Mouse (Mus musculus) induced T-regulatory cell, adult 2 months (primary cell): ENCODE measurements around the gene Gng3.

Source experiments
- DNase-seq: peaks from one replicate; pipeline ENCODE4 v3.0.0-alpha.2; 2012; ENCODE audit warnings: low read depth

Gng3 gene

GRCm38 (mm10) chr19:8803879-8804660, 34.9 kb downstream of the Gng3 start:
- DNase-seq, result no peak

DNA sequence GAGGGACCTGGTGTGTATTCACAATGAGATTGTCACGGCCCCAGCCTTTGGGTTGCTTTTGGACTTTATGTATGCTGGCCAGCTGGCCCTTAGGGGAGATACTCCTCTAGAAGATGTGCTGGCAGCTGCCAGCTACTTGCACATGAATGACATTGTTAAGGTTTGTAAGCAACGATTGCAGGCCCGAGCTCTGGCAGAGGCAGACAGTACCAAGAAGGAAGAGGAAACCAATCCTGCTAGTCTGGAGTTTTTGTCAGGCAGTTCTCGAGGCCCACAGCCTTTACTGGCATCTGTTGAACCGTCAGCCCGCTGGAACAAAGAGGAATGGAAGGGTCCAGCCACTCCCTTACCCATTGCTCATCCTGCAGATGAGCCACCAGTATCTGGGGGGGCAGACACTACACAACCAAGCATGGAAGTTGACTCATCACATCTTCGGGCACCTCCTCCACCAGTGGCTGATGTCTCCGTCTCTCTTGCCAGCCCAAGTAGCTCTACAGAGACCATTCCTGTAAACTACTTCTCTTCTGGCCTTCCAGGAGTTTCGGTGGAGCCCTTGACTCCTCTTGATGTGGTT, 35.7 kb downstream of the Gng3 start:
- no peak for DNase-seq

DNA sequence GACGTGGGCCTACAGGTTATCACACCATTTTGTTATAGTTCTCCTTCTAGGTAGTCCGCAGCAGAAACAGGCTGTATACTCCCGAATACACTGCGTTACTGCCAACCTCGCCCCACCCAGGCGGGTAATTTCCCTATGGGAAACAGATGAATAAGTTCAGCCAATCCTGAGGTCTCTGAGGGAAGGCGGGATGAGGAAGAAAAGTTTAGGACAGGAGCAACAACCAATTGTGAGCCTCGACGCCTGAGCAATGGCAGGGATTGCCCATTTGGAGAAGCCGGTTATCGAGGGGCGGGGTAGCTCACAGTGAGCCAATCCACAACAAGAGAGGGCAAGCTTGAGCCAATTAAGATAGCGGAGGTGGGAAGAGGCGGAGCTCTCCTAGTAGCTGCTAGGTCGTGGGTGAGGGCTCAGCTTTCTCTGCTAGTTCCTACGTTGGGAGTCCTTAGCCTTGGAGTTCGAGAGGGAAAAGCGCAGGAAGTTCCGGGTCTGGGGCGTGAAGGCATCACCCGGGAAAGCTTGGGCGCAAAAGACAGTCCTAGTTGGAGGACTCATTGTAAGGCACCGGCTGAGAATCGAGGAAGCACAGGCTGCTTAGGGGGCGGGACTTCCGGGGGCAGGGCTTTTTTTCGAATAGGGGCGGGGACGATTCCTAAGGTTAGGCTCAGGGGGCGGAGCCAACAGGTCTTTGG, 36.7 kb downstream of the Gng3 start, which contains the start of gene Zbtb3:
Gene Zbtb3, plus strand, starts transcription at position 426 of the 692 bp plus-strand sequence.
- DNase-seq, result peak; percentile 98

DNA sequence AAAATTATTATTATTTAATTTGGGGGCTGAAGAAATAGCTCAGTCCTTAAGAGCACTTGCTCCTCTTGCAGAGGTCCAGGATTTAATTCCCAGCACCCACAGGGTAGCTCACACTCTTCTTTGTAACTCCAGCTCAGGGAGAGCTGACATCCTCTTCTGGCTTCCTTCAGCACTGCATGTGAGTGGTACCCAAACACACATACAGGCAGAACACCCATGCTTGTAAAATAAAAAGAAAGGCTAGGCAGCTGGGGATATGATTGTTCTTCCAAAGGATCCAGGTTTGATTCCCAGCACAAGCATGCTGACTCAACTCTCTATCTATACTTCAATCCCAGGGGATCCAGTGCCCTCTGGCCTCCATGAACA, 40.1 kb downstream of the Gng3 start:
- DNase-seq, result no peak

GRCm38 (mm10) chr19:8798264-8798946, 40.6 kb downstream of the Gng3 start, which contains the start of gene Polr2g:
Gene Polr2g, minus strand, starts transcription at chr19:8798577.
- DNase-seq, result peak; percentile 96

GRCm38 (mm10) chr19:8790171-8790570, 48.8 kb downstream of the Gng3 start:
- DNase-seq, result no peak

DNA sequence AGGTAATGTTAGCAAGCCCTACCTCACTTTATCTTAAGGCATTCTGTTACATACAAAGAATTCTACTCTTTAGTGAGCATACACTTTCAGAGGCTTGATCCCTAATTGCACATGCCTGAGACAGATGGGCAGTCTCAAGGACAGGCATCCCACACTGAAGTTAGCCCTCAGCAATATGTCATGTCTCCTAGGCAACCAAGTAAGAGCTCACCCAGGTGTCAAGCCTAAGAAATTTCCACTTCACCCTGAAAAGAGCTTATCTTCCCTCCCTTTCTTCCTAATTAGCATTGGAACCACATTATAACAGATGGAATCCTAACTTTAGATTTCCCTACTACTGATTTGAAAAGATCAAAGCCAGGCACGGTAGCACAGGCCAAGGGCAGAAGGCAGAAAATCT, 49.8 kb downstream of the Gng3 start:
- DNase-seq, result no peak

GRCm38 (mm10) chr19:8788521-8788920, 50.5 kb downstream of the Gng3 start:
- no peak for DNase-seq
